Mouse (Mus musculus) cerebellum, adult 8-10 months (tissue): ENCODE results near the gene Sgpp2.

Source experiments
- DNase-seq: peaks from one replicate; pipeline ENCODE4 v3.0.0; 2022

The Sgpp2 gene

GRCm38 (mm10) chr1:78412668-78413067 lies 102.5 kb downstream of the Sgpp2 start:
- DNase-seq: no peak

DNA sequence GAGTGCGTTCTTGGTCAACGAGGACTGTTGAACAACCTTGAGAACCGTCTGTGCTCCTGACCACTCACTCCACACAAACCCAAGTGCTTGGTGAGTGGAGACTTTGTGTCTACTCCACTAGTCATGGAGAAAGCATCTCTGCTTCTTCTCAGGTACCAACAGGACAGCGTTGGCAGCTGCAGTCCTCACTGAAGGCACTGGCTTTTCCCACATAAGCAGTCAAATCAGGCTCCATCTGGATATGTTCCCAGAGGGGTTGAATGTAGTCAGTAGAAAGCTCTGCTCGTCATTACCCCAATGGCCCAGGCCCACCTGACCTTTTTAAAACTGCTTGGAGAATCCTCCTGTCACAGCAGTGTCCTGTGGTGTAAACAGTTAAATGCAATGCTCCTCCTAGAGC lies 104.3 kb downstream of the Sgpp2 start:
- no peak for DNase-seq

DNA sequence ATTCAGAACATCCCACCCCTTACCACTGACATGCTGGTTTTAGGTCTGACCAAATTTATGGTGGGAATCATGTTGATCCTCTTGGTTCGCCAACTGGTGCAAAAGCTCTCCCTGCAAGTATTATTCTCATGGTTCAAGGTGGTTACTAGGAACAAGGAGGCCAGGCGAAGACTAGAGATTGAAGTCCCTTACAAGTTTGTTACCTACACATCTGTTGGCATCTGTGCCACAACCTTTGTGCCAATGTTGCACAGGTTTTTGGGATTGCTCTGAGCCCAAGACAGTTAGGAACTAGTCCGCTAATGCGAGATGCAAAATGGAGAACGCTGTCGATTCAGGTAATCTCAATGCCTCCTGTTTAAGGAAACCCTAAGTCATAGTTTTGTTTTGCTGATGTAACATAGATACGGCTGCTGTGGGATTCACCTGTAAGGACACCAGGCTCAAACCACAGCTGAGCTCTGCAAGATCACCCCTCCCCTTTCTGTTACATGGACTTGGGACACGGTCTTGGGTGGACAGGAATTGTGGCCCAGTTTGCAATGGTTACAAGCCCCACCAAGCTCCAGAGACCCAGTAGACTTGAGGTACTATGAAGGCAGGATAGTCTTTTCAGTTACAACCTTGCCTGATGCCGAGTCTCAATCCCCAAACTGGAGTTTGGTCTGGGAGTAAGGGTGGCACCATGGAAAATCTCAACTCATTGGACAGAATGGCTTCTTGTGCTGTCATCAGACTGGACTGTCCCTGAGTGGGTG lies 107.2 kb downstream of the Sgpp2 start:
- DNase-seq: no peak

DNA sequence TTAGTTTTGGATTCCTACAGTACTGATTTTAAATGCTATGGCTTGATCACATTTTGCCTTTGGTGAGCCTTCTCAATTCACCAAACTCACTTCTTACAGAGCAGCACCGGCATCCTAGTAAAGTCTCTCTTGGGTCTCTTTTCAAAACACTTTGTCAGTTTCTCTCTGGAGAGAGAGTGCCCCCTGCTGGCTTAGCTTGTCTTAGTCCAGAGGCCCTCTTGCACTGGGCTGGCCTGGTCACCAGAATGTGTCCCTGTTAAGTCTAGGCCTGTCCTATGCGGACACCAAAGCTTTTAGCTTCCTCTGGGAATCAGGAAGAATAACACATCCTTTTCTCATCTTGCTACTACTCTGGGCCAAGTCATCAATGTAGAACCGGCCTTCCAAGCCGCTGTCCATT lies 109.4 kb downstream of the Sgpp2 start:
- peak; percentile 85 for DNase-seq

DNA sequence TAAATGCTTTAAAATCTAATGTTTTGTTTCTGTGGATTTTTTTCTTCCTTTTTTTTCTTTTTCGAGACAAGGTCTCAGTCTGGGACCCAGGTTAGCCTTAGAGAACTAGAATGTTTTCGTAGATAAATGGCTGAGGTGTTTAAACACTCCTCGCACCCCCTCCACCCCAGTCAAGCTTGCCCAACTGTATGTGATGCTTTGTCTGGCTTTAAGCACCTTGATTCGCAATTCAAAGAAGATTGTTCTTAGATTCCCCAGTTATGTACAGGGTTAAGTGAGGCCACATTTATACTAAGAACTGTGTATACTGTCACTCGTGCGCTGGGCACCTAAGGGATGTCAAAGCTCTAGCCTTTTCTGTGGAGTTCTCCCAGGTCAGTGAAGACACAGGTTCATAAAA lies 110.1 kb downstream of the Sgpp2 start:
- DNase-seq: no peak

DNA sequence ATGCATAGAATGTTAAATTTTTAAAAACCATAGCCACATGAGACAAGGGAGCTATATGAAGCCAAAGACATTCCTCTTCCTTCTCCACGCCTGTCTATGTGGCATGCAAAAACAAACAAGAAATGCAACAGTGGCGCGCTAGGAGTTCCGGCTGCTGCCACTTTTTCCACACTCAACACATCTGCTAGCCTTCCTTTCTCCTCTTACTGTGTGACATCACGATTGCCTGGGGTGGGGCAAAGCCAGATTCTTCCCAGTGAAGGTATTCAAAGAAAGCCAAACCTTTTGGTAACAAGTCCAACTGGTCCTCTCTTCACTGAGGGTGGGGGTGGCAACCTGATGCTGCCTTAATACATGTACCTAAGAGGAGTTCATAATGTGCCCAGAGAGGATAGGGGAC lies 111.6 kb downstream of the Sgpp2 start:
- DNase-seq: no peak

GRCm38 (mm10) chr1:78422576-78422975 lies 112.4 kb downstream of the Sgpp2 start:
- no peak for DNase-seq

DNA sequence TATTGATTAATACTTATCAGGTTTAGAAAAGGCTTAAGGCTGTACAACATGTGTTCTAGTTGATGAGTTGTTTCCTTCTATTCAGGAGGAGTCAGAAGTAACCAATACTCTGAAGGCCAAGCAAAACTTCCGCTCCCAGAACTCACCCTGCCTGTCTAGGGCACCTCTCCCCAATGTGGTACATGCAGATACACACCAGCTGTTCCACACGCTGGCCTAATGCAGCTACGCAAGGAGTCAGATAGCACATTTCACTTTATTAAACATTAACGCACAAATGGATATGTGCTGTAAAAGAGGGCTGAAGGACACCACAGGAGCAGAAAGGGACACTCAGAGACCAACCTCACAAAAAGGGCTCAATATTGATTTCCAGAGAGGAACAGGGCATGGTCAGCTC lies 114.7 kb downstream of the Sgpp2 start:
- no peak for DNase-seq

GRCm38 (mm10) chr1:78425309-78425708 lies 115.2 kb downstream of the Sgpp2 start:
- DNase-seq: no peak

GRCm38 (mm10) chr1:78425793-78426700 lies 115.9 kb downstream of the Sgpp2 start:
- no peak for DNase-seq

DNA sequence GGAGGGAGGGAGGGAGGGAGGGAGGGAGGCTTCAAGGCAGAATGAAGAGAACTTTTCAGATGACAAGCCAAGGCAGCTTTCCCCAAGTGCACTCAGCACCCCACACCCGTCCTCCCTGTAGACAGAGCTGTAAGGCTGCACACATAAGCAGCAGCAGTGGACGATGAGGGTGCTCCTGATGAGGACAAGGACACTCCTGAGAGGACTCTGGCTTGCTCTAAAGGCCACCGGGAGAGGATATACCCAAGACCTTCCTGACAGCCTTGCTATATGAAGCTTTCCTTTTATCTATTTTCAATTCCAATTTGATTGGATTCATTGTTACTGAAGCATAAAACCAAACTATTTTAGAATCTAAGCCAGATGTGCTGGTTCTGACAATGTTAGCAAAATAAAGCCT lies 116.7 kb downstream of the Sgpp2 start:
- DNase-seq: no peak

GRCm38 (mm10) chr1:78428851-78429250 lies 118.7 kb downstream of the Sgpp2 start:
- DNase-seq: no peak

DNA sequence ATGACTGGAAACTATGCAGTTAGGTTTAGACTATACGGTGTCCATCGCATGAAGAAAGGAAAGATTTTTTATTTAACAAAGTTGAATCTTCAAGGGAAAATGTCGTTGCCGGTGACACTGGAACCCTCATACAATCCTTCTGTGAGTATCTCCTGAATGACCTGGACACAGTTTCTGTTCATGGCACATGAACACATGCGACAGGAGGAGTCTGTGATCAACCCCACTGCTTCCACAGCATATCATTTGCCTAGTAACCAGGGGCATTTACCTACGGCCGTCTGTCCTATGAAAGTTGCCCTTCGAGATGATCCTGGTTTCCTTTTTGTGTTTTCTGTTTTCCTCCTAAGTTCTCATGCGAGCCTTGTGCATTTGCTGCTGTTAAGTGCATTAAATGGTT lies 123.3 kb downstream of the Sgpp2 start:
- no peak for DNase-seq

DNA sequence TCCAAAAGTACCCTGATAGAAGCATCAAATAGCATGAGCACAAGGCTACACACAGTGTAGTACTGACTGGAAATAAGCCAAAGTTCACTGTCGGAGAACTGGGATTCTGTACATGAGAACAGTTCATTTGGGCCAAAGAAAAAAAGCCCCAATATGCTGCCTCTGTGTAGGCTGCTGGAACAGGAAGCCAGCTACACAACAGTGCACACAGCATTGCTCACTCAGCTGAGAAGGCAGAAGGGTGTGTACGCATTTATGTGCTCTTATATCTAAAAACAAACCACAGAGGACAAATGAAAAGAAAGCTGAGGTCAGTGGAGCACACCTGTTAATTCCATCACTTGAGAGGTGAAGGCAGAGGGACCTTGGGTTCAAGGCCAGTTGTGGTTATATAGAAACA lies 125.8 kb downstream of the Sgpp2 start:
- no peak for DNase-seq

GRCm38 (mm10) chr1:78436445-78436844 lies 126.3 kb downstream of the Sgpp2 start:
- no peak for DNase-seq

DNA sequence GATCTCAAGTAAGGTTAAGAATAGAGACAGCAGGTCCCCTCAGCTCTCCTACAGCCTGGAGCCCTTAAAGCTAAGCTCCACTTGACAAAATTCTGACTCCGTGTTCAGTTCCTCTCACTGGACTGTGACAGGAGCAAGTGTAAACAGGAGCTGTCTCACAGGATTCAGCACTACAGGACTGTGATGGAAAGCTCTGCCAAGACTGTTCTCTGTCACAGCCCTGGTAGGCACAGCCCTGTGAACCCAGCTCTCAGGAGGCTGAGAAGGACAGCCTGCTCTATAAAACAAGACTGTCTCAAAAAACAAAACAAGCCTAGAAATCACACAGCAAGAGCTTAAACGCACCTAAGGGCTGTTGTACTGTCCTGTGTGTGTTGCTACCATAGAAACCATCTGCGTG lies 127.0 kb downstream of the Sgpp2 start:
- DNase-seq: no peak

- DNase-seq: no peak
Measured at GRCm38 (mm10) chr1:78440716-78441115, 130.6 kb downstream of the Sgpp2 start.

- no peak for DNase-seq
Measured at GRCm38 (mm10) chr1:78443056-78443455, 132.9 kb downstream of the Sgpp2 start.

DNA sequence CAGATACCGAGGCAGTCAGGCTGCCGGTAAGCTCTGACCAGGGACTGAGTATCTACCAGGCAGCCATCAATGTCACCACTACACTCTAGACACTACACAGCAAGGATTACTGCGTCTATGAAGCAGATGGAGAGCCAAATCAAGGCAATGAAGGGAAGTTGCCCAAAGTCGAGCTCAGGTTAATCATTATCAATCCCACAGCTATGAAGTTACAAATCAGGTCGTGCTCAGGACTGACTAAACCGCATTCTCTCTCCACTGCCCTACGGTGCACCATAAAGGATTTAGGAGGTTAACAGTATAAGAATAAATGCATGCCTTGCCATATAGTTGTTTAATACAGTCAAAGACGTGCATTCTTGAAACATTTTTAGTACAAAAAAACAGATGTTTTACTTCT lies 136.1 kb downstream of the Sgpp2 start:
- DNase-seq: no peak

GRCm38 (mm10) chr1:78446742-78447141 lies 136.6 kb downstream of the Sgpp2 start:
- no peak for DNase-seq

DNA sequence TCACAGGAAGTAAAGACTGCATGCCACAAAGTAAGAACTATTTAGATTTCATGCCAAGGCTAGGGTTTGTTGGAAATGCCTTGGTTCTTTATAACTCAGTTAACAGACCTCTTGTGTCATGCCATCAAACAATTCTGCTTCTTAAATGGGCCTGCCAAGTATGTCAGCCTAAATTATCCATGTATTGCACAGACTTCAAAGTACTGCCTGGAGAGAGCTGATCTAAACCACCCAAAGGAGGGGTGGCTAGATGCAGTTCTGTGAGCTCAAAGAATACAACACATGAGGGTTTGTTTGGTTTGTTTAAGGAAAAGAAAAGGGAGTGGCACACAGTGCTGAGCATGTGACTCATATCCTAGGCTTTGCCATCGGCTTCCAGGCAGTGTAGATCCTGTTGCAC lies 137.9 kb downstream of the Sgpp2 start:
- no peak for DNase-seq

DNA sequence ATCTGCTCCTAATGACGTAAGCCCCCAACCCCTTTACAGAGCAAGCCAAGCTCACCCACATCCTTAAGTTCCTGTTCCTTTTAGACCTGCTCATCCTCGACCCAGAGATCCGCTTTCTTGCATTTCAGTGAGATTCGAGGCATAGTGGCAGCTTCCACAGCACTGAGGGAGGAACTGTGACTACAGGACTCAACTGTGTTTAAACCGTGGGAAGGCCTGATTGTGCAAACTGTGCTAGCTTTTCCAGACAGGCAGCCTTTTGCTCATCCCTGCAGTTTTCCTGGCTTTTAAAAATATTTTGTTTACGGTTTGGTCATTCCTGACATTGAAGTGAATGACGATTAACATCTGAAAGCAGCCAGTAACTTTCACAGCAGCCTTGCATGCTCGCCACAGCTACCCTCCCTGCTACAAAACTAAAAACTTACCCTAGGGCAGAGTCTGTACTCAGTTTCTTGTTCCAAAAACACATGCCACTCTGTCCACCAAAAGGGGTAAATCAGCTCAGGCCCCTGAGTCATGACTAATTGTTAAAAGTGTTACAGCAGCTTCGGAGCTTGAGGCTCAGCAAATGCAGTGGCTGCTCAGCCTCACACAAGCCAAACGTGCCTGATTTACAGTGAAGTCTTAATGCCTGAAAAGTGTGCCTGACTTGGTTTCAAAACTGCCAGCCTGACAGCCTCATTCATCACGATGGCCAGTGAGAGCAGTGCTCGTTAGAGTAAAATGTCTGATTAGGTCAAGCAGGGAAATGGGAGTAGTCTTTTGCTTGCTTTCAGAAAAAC lies 141.1 kb downstream of the Sgpp2 start:
- no peak for DNase-seq

- no peak for DNase-seq
Measured at GRCm38 (mm10) chr1:78452544-78452943, 142.4 kb downstream of the Sgpp2 start.
